Mouse (Mus musculus): ENCODE data around the gene Gm6899. TPM values are rescaled to one million over a fixed set of nuclear protein-coding genes. Genes with fewer than 3 reads are reported as not detected.

Gene Gm6899
- 0.41 and 0.45 TPM in 2 replicates for polyA plus RNA-seq (2015; fragmentation: Nextera tagmentation; extraction: Ambion mirVana)

DNA sequence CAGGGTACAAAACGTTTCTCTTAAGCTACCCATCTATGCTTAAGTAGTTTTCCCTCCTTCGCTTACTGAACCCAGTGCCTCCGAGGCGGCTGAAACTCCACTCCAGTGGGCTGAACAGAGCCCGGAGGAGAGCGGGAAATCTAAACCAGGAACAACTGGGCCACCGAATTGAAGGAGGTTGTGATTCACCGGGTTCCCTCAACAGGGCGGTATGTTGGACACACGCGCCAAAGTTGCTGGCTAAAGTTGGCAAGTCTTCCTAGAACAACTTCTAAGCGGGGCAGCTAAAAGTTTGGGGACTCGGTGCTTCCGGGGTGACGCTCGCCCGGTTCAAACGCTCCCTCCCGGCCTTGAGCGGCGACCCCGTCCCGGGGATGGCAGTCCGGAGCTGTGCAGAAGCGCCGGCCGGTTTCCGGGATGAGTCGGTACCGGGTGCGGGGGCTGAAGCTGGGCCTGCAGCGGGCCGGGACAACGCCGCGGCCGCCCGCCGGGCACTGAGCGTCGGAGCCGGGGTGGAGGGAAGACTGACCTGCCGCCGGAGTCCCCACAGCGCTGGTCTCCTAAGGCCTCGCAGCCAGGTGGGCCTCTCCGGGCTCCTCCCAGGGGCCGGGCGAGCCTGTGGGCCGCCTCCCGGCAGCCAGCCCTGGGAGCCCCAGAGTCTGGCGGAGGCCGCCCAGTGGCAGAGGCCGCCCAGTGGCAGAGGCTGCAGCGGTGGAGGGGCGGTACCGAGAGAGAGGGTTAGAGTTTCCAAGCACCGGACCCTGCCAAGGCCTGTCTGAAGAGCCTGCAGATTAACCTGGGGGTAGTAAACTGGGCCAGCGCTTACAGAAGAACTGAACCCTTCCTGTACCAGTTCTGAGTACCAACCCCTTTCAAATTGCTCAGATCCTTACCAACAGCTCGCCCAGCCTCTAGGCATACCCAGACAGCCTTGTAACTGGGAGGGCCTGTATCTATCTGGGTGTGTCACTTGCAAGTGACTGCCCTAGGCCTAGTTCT lies at the start of gene Gm6899, which contains the start of gene Vrk2:
Gm6899 (plus strand) TSS at position 181 of the 999 bp plus-strand sequence.
Vrk2 (minus strand) TSS at position 939 of the 999 bp plus-strand sequence.

Other genes starting within 250 kb of the Gm6899 start
- gene Fancl, start 207.1 kb upstream of the Gm6899 start, polyA plus RNA-seq (2015; fragmentation: Nextera tagmentation; extraction: Ambion mirVana), result 26.9 and 29.0 TPM in 2 replicates
- gene Vrk2, start 758 bp downstream of the Gm6899 start, polyA plus RNA-seq (2015; fragmentation: Nextera tagmentation; extraction: Ambion mirVana), result 23.7 and 24.6 TPM in 2 replicates